Mouse (Mus musculus) MEL (cell line): Measurements from ENCODE around the gene Cytl1. TPM values are rescaled to one million over a fixed set of nuclear protein-coding genes. Genes with fewer than 3 reads are reported as not detected.

Experiments
- DNase-seq: peaks from one replicate; pipeline ENCODE4 v3.0.0; 2011; ENCODE audit warnings: low read depth, low spot score
- H3K27ac ChIP-seq: 2 replicates; pipeline ENCODE4 v1.5.1; 2012; ENCODE audit warnings: low read depth, mild to moderate bottlenecking, control low read depth, low read length, moderate library complexity; ENCODE audit not compliant: control insufficient read depth
- H3K27me3 ChIP-seq, 2 experiments: fragments of 150-350 bp in 1 of 2; sonication (generic) in 1 of 2; 2 replicates each; pipeline ENCODE4 v1.6.1; 2012; ENCODE audit warnings: low read length in 2 of 2, mild to moderate bottlenecking in 2 of 2, improper control_type of control experiment in 1 of 2, moderate library complexity in 1 of 2; ENCODE audit not compliant: insufficient read depth in 2 of 2, control insufficient read depth in 1 of 2
- H3K36me3 ChIP-seq, 2 experiments: 2 replicates each; pipeline ENCODE4 v1.6.1; 2012 to 2014; ENCODE audit warnings: low read length in 2 of 2, improper control_type of control experiment in 1 of 2, inconsistent platforms in 1 of 2, mild to moderate bottlenecking in 1 of 2; ENCODE audit not compliant: insufficient read depth in 2 of 2, control insufficient read depth in 1 of 2
- H3K4me1 ChIP-seq, 2 experiments: fragments of 150-350 bp in 1 of 2; sonication (generic) in 1 of 2; 2 replicates each; pipeline ENCODE4 v1.6.1; 2012; ENCODE audit warnings: low read length in 2 of 2, improper control_type of control experiment in 1 of 2, mild to moderate bottlenecking in 1 of 2; ENCODE audit not compliant: insufficient read depth in 2 of 2, control insufficient read depth in 1 of 2
- H3K4me3 ChIP-seq, 2 experiments: fragments of 150-350 bp in 1 of 2; sonication (generic) in 1 of 2; 2 replicates each; pipeline ENCODE4 v1.5.1; 2012; ENCODE audit warnings: low read depth in 2 of 2, low read length in 2 of 2, mild to moderate bottlenecking in 2 of 2, moderate library complexity in 2 of 2, control low read depth in 1 of 2, improper control_type of control experiment in 1 of 2; ENCODE audit not compliant: control insufficient read depth in 1 of 2, insufficient read depth in 1 of 2
- H3K79me2 ChIP-seq: 2 replicates; pipeline ENCODE4 v1.6.1; 2012; ENCODE audit warnings: mild to moderate bottlenecking, low read length, moderate library complexity; ENCODE audit not compliant: control insufficient read depth, poor library complexity, insufficient read depth
- H3K9ac ChIP-seq: 2 replicates; pipeline ENCODE4 v1.6.1; 2012; ENCODE audit warnings: low read depth, mild to moderate bottlenecking, control low read depth, low read length, moderate library complexity; ENCODE audit not compliant: control insufficient read depth, poor library complexity, severe bottlenecking
- H3K9me3 ChIP-seq: fragments of 150-350 bp; sonication (generic); replicated peaks from 2 replicates; pipeline ENCODE4 v1.6.1; 2012; ENCODE audit warnings: mild to moderate bottlenecking, low read length, improper control_type of control experiment, moderate library complexity; ENCODE audit not compliant: insufficient read depth
- BHLHE40 ChIP-seq: IDR thresholded peaks from 2 replicates; pipeline ENCODE4 v1.6.1; 2012; ENCODE audit warnings: low read depth, mild to moderate bottlenecking, inconsistent platforms, low read length, improper control_type of control experiment, borderline replicate concordance
- CHD2 ChIP-seq: IDR thresholded peaks from 2 replicates; pipeline ENCODE4 v1.6.1; 2011; ENCODE audit warnings: low read length, improper control_type of control experiment
- CTCF ChIP-seq, 3 experiments: IDR thresholded peaks in 2 of 3; conservative IDR thresholded peaks in 1 of 3; 2 replicates each; pipeline ENCODE4 v1.5.1; 2011 to 2012; ENCODE audit warnings: low read length in 3 of 3, low read depth in 2 of 3, mild to moderate bottlenecking in 2 of 3, improper control_type of control experiment in 1 of 3, inconsistent platforms in 1 of 3, mixed read lengths in 1 of 3, moderate library complexity in 1 of 3; ENCODE audit not compliant: control insufficient read depth in 1 of 3, insufficient read depth in 1 of 3, poor library complexity in 1 of 3, severe bottlenecking in 1 of 3
- ELF1 ChIP-seq: IDR thresholded peaks from 2 replicates; pipeline ENCODE4 v1.6.1; 2014; ENCODE audit warnings: low read depth, mild to moderate bottlenecking, inconsistent platforms, low read length, improper control_type of control experiment, moderate library complexity
- EP300 ChIP-seq, 2 experiments: IDR thresholded peaks; 2 replicates each; pipeline ENCODE4 v1.6.1; 2011; ENCODE audit warnings: improper control_type of control experiment in 2 of 2, low read length in 2 of 2, low read depth in 1 of 2, mild to moderate bottlenecking in 1 of 2
- ETS1 ChIP-seq: IDR thresholded peaks from 2 replicates; pipeline ENCODE4 v1.6.1; 2012; ENCODE audit warnings: low read depth, mild to moderate bottlenecking, inconsistent platforms, low read length, improper control_type of control experiment, moderate library complexity
- GABPA ChIP-seq: IDR thresholded peaks from 2 replicates; pipeline ENCODE4 v1.6.1; 2012; ENCODE audit warnings: low read depth, mild to moderate bottlenecking, inconsistent platforms, low read length, improper control_type of control experiment, moderate library complexity
- GATA1 ChIP-seq: IDR thresholded peaks from 2 replicates; pipeline ENCODE4 v1.6.1; 2011; ENCODE audit warnings: low read depth, low read length, improper control_type of control experiment
- JUND ChIP-seq: IDR thresholded peaks from 2 replicates; pipeline ENCODE4 v1.6.1; 2011; ENCODE audit warnings: low read depth, mild to moderate bottlenecking, improper control_type of control experiment, low read length
- KAT2A ChIP-seq: conservative IDR thresholded peaks from 2 replicates; pipeline ENCODE4 v1.6.1; 2012; ENCODE audit warnings: low read depth, low read length, improper control_type of control experiment, inconsistent platforms
- MAFK ChIP-seq: IDR thresholded peaks from 2 replicates; pipeline ENCODE4 v1.6.1; 2011; ENCODE audit warnings: low read depth, mild to moderate bottlenecking, low read length, improper control_type of control experiment, borderline replicate concordance
- MAZ ChIP-seq: IDR thresholded peaks from 2 replicates; pipeline ENCODE4 v1.6.1; 2012; ENCODE audit warnings: low read depth, mild to moderate bottlenecking, inconsistent platforms, low read length, improper control_type of control experiment
- MEF2A ChIP-seq: IDR thresholded peaks from 2 replicates; pipeline ENCODE4 v1.6.1; 2014; ENCODE audit warnings: low read depth, mild to moderate bottlenecking, inconsistent platforms, low read length, improper control_type of control experiment; ENCODE audit not compliant: poor library complexity, insufficient replicate concordance, severe bottlenecking; ENCODE audit errors: extremely low read depth
- MXI1 ChIP-seq: IDR thresholded peaks from 2 replicates; pipeline ENCODE4 v1.6.1; 2011; ENCODE audit warnings: mild to moderate bottlenecking, low read depth, low read length, improper control_type of control experiment
- MYB ChIP-seq: IDR thresholded peaks from 2 replicates; pipeline ENCODE4 v1.6.1; 2011; ENCODE audit warnings: mild to moderate bottlenecking, low read depth, low read length, improper control_type of control experiment
- MYC ChIP-seq: IDR thresholded peaks from 2 replicates; pipeline ENCODE4 v1.6.1; 2011; ENCODE audit warnings: low read depth, mild to moderate bottlenecking, low read length, improper control_type of control experiment, moderate library complexity
- NELFE ChIP-seq: IDR thresholded peaks from 2 replicates; pipeline ENCODE4 v1.6.1; 2011; ENCODE audit warnings: low read depth, low read length, improper control_type of control experiment
- NRF1 ChIP-seq: IDR thresholded peaks from 2 replicates; pipeline ENCODE4 v1.6.1; 2014; ENCODE audit warnings: low read depth, mild to moderate bottlenecking, inconsistent platforms, low read length, improper control_type of control experiment, moderate library complexity; ENCODE audit not compliant: poor library complexity, insufficient read depth, severe bottlenecking
- POLR2A ChIP-seq, 2 experiments: IDR thresholded peaks; 2 replicates each; pipeline ENCODE4 v1.6.1; 2011 to 2012; ENCODE audit warnings: low read length in 2 of 2, mild to moderate bottlenecking in 2 of 2, control low read depth in 1 of 2, improper control_type of control experiment in 1 of 2, low read depth in 1 of 2, moderate library complexity in 1 of 2; ENCODE audit not compliant: control insufficient read depth in 1 of 2, insufficient read depth in 1 of 2, poor library complexity in 1 of 2
- POLR2AphosphoS5 ChIP-seq: IDR thresholded peaks from 2 replicates; pipeline ENCODE4 v1.6.1; 2012; ENCODE audit warnings: low read depth, borderline replicate concordance, mild to moderate bottlenecking, inconsistent platforms, low read length, moderate library complexity, mixed read lengths
- RAD21 ChIP-seq: IDR thresholded peaks from 2 replicates; pipeline ENCODE4 v1.6.1; 2011; ENCODE audit warnings: mild to moderate bottlenecking, low read depth, low read length, improper control_type of control experiment
- RCOR1 ChIP-seq: IDR thresholded peaks from 2 replicates; pipeline ENCODE4 v1.6.1; 2012; ENCODE audit warnings: low read depth, mild to moderate bottlenecking, inconsistent platforms, low read length, improper control_type of control experiment
- SMC3 ChIP-seq: IDR thresholded peaks from 2 replicates; pipeline ENCODE4 v1.6.1; 2011; ENCODE audit warnings: low read depth, low read length, improper control_type of control experiment
- TBP ChIP-seq: IDR thresholded peaks from 2 replicates; pipeline ENCODE4 v1.8.0; 2011; ENCODE audit warnings: low read depth, low read length, improper control_type of control experiment
- TCF12 ChIP-seq: IDR thresholded peaks from 2 replicates; pipeline ENCODE4 v1.6.1; 2014; ENCODE audit warnings: low read depth, mild to moderate bottlenecking, inconsistent platforms, low read length, improper control_type of control experiment, moderate library complexity
- USF1 ChIP-seq: IDR thresholded peaks from 2 replicates; pipeline ENCODE4 v1.6.1; 2014; ENCODE audit warnings: low read depth, mild to moderate bottlenecking, inconsistent platforms, low read length, improper control_type of control experiment, moderate library complexity
- USF2 ChIP-seq, 2 experiments: IDR thresholded peaks; 2 replicates each; pipeline ENCODE4 v1.6.1; 2011 to 2012; ENCODE audit warnings: improper control_type of control experiment in 2 of 2, low read length in 2 of 2, borderline replicate concordance in 1 of 2, inconsistent platforms in 1 of 2, low read depth in 1 of 2, mild to moderate bottlenecking in 1 of 2; ENCODE audit not compliant: insufficient read depth in 1 of 2
- ZC3H11A ChIP-seq: IDR thresholded peaks from 2 replicates; pipeline ENCODE4 v1.6.1; 2012; ENCODE audit warnings: low read depth, mild to moderate bottlenecking, inconsistent platforms, low read length, improper control_type of control experiment
- ZKSCAN1 ChIP-seq: IDR thresholded peaks from 2 replicates; pipeline ENCODE4 v1.6.1; 2012; ENCODE audit warnings: low read depth, mild to moderate bottlenecking, inconsistent platforms, low read length, improper control_type of control experiment, moderate library complexity
- ZMIZ1 ChIP-seq: IDR thresholded peaks from 2 replicates; pipeline ENCODE4 v1.6.1; 2012; ENCODE audit warnings: low read depth, mild to moderate bottlenecking, inconsistent platforms, low read length, improper control_type of control experiment, moderate library complexity
- ZNF384 ChIP-seq: IDR thresholded peaks from 2 replicates; pipeline ENCODE4 v1.6.1; 2012; ENCODE audit warnings: low read depth, mild to moderate bottlenecking, inconsistent platforms, low read length, improper control_type of control experiment
- polyA plus RNA-seq, 2 experiments: library from polyadenylated mRNA; stranded (reverse) in 1 of 2; unstranded in 1 of 2; fragments of >175 nt in 1 of 2; fragments of >200 nt in 1 of 2; gene quantifications; 2 replicates each; pipeline versions ENCODE4 v1.2.1 to v1.2.4; 2012; ENCODE audit warnings: low replicate concordance in 2 of 2, low read depth in 1 of 2; ENCODE audit not compliant: insufficient read length in 2 of 2, insufficient read depth in 1 of 2, missing spikeins in 1 of 2
- total RNA-seq: library from RNA; depleted of rRNA; stranded (reverse); fragments of 300-350 nt; gene quantifications from 2 replicates; pipeline ENCODE4 v1.2.3, GENCODE M21; 2012

Gene Cytl1
- total and polyA plus RNA-seq, 3 experiments = not detected

DNA sequence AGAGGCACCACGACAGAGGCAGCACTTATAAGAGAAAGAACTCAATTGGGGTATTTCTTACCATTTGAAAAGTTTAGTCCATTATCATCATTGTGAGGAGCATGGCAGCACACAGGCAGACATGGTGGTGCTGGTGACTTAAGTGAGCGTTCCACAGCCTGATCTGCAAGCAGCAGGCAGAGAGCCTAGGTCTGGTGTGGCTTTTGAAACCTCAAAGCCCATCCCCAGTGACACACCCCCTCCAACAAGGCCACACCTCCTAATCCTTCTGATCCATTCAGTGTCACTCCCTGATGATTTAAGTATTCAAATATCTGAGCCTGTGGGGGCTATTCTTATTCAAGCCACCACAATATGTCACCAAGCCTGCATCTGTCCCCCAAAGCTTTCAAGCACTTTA lies 30.4 kb upstream of the Cytl1 start:
- Histone ChIP-seq H3K9ac (no peak overlapping the region), H3K9me3 (no peaks in the 10 kb centered on the region), H3K27ac (no peak overlapping the region), H3K27me3 (no peaks in the 10 kb centered on the region; a peak in 1 of 4 replicates), H3K36me3 (no peaks in the 10 kb centered on the region), H3K4me3 (no peak overlapping the region), H3K79me2 (no peaks in the 10 kb centered on the region), H3K4me1 (no peaks in the 10 kb centered on the region)
- TF ChIP-seq USF1 = no peak
- no peak for TF ChIP-seq CHD2
- TF ChIP-seq ZKSCAN1 = no peak
- TF ChIP-seq RCOR1 = no peak
- TF ChIP-seq KAT2A = no peak
- no peak for TF ChIP-seq MXI1
- no peak for TF ChIP-seq NELFE
- no peak for TF ChIP-seq MYC
- TF ChIP-seq POLR2AphosphoS5 = no peak
- TF ChIP-seq SMC3 = no peak
- TF ChIP-seq MAZ = no peak
- DNase-seq = no peak

DNA sequence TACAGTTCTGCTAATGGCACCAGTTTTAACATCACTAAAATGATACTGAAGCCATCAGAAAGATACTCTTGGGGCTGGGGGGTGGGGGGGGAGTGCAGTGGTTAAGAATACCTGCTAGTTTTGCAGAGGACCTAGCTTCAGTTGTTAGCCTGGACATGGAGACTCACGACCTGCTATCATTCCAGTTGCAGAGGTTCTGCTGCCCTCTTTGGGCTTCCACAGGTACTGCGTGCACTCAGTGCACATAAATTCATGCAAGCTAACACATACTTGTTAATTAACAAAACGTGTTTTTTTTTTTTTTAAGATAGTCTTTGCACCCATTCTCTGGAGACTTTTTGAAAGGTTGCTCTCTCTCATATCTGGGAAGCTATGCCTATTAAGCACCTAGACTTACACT lies 27.2 kb upstream of the Cytl1 start:
- Histone ChIP-seq H3K79me2 (no peaks in the 10 kb centered on the region), H3K9ac (no peak overlapping the region), H3K27ac (no peak overlapping the region), H3K27me3 (no peaks in the 10 kb centered on the region; a peak in 1 of 4 replicates), H3K4me3 (no peak overlapping the region), H3K4me1 (no peaks in the 10 kb centered on the region), H3K36me3 (no peaks in the 10 kb centered on the region), H3K9me3 (no peaks in the 10 kb centered on the region)
- TF ChIP-seq TBP (no peak), CHD2 (no peak), NRF1 (no peak), KAT2A (no peak), USF2 (IDR thresholded peaks at IDR 0.05; ENCODE audit: borderline replicate concordance in 1 of 2, insufficient read depth in 1 of 2, low read depth in 1 of 2, low read length in 2 of 2) (no peak), GABPA (no peak), MAFK (no peak), ZNF384 (no peak), ETS1 (no peak), POLR2A (IDR thresholded peaks at IDR 0.05; ENCODE audit: control insufficient read depth in 1 of 2, insufficient read depth in 1 of 2, low read depth in 1 of 2, low read length in 2 of 2, poor library complexity in 1 of 2) (no peak), JUND (no peak), ZMIZ1 (no peak), ZC3H11A (no peak), RAD21 (peak; percentile 37), MEF2A (no peak), MXI1 (no peak), POLR2AphosphoS5 (no peak), BHLHE40 (no peak), CTCF (IDR thresholded peaks at IDR 0.05 in 2 of 3, conservative IDR thresholded peaks at IDR 0.05 in 1 of 3; ENCODE audit: control insufficient read depth in 1 of 3, insufficient read depth in 1 of 3, low read depth in 2 of 3, low read length in 3 of 3, poor library complexity in 1 of 3, severe bottlenecking in 1 of 3) (peak; percentile 36 to 44 (median 43)), ELF1 (no peak), GATA1 (no peak), MYC (no peak), TCF12 (no peak), MAZ (no peak), SMC3 (peak; percentile 6; the same call in 1 of the 2 replicates), EP300 (IDR thresholded peaks at IDR 0.05; ENCODE audit: low read depth in 1 of 2, low read length in 2 of 2) (no peak), MYB (no peak)
- peak; percentile 16 for DNase-seq
